Mouse (Mus musculus): ENCODE measurements around the gene Fgf22.

The Fgf22 gene

DNA sequence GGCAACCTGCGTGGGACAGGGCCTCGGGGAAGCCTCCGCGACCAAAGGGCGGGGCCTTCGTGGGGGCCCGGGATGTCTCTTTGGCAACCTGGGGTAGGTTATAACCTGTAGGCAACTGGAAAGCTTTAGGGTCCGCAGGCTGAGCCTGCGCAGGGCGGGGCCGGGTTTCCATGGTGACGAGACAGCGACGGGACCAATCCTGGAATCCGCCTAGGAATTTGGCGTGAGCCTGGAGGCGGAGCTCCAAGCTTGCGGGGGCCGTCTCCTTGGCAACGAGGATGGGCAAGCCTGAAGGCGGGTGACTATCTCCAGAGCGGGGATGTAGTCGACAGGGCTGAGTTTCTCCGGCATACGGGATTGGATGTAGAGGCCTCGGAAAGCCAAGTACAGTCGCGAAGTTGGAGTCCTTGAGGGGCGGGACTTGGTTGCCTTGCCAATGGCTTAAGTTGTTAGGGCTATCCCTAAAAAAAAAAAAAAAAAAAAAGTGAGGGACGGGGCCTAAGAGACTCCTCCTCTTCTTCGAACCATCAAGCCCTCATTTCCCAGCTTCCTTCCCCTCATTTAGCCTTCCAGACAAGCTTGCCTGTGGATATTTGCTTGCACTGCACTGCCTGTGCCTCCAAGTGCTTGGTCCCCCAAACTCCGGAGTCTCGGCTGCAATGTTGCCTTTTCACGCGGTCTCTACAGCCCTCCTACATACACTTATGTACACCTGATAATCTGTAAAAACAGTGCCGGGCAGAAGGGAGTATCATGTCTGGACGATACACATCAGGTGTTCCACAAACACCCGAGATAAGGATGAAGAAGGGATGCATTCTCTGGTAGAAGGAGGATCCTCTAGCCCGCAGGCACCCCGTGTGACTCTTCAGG lies 12.7 kb downstream of the Fgf22 start:
- peak; percentile 95 for DNase-seq

- peak; percentile 87 for DNase-seq
These were observed 13.5 kb downstream of the Fgf22 start for GRCm38 (mm10) chr10:79768400-79768799.

GRCm38 (mm10) chr10:79769329-79769728 lies 14.5 kb downstream of the Fgf22 start:
- DNase-seq: peak; percentile 64

GRCm38 (mm10) chr10:79772320-79772719 lies 17.4 kb downstream of the Fgf22 start:
- DNase-seq: no peak

- DNase-seq: no peak
These were observed 18.3 kb downstream of the Fgf22 start for GRCm38 (mm10) chr10:79773208-79773607.

DNA sequence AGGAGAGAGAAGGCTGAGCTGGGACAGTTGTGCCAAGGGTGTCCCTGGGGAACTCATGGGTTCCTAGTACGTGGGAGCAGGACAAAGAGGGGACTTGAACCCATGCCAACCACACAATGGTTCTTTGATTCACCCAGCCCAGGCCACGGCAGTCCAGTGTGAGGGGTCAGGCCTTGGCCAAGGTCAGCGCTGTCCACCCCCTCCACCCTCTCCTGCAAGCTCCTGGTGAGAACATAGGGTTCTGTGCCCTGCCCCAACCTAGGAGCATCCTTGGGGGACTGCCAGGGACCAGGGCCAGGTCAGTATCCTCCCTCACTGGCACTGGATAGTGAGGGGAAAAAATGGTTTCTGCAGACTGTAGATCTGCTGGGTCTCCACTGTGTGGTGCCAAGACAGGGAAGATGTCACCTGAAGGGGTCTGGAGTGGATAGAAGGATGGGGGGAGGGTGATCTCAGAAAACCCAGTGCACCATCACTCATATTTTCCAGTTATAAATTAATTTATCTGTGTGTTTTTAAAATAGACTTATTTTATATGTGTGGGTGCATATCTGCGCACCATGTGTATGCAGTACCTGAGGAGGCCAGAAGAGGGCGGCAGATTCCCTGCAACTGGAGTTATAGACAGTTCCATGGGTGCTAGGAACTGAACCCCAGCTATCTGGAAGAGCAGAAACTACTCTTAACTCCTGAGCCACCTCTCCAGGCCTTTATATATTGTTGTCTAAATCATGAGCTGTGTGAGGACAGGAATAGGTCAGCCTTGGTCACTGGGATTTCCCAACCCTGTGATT lies 19.8 kb downstream of the Fgf22 start:
- no peak for DNase-seq

- peak; percentile 60 for DNase-seq
These were observed 22.2 kb downstream of the Fgf22 start, which contains the start of gene Fstl3 for GRCm38 (mm10) chr10:79777103-79777531. TSS of gene Fstl3 (plus strand) at chr10:79777272.

- DNase-seq: peak; percentile 75
These were observed 23.1 kb downstream of the Fgf22 start for GRCm38 (mm10) chr10:79778006-79778405.

- DNase-seq: no peak
These were observed 24.3 kb downstream of the Fgf22 start for GRCm38 (mm10) chr10:79779193-79779592.

- DNase-seq: peak; percentile 99
These were observed 25.1 kb downstream of the Fgf22 start for GRCm38 (mm10) chr10:79779784-79780663.

DNA sequence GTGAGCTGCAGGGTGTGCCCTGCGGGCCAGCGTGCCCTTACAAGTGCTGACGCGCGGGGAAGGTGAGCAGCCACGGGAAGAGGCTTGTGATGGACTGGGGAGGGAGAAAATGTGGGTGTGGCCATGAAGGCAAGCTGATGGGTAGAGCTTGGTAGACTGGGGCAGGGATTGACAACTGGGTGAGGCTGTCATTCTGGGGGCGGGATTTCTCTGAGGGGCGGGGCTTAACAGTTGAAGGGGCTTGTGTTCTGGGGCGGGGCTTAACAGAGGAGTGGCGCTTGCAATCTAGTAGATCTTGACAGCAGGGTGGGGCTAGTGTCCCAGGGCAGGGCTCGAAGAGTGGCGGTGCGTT lies 25.8 kb downstream of the Fgf22 start:
- DNase-seq: no peak

- no peak for DNase-seq
These were observed 26.3 kb downstream of the Fgf22 start for GRCm38 (mm10) chr10:79781139-79781538.

- DNase-seq: no peak
These were observed 27.1 kb downstream of the Fgf22 start for GRCm38 (mm10) chr10:79781956-79782355.

DNA sequence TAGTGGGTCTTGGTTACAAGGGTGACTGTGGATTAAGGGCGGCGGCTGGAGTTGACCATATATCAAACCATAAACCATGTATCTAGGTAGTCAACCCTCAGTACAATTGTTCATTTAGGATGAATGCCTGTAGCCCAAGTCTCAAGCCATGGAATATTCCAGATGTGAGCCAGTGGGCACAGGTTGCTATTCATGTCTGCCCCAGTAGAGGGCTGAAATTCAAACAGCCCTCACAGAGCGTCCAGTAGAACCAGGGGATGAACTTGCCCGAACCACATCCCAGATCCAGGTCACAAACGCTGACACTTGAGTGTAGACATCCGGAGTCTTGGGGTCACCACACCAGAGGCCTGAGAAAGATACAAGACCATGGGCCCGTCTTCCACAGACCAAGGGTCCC lies 28.2 kb downstream of the Fgf22 start:
- peak; percentile 56 for DNase-seq

- DNase-seq: no peak
These were observed 29.3 kb downstream of the Fgf22 start for GRCm38 (mm10) chr10:79783920-79784800.

GRCm38 (mm10) chr10:79788386-79789158 lies 33.7 kb downstream of the Fgf22 start:
- peak; percentile 86 for DNase-seq

DNA sequence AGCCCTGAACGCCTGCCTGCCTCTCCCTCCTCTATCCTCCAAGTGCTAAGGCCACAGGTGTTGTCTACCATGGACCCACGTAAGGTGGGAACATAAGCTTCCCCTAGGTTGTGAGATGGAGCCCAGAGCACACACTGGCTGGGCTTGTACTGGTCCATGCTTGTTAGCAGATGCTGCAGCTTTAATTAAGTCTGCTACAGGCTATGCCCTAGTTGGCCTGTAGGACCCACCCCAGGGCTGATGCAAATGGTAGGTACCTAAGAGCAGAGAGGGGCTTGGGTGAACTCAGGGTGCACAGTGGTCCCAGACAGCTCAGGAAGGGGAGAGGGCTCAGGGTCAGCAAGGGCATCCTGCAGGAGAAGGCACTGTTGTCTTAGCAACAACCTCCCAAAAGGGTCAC lies 34.7 kb downstream of the Fgf22 start:
- DNase-seq: no peak

GRCm38 (mm10) chr10:79790861-79791260 lies 36.0 kb downstream of the Fgf22 start, which contains the start of gene Prss57:
TSS of gene Prss57 (minus strand) at chr10:79790961.
- DNase-seq: no peak

GRCm38 (mm10) chr10:79792339-79793040 lies 37.6 kb downstream of the Fgf22 start:
- DNase-seq: no peak

GRCm38 (mm10) chr10:79793051-79793737 lies 38.3 kb downstream of the Fgf22 start, which contains the start of gene Palm:
TSS of gene Palm (plus strand) at chr10:79793572.
- DNase-seq: peak; percentile 90
